Mouse (Mus musculus) layer of hippocampus, adult 8-10 months (tissue): Measurements from ENCODE around the gene S100a10. TPM values are rescaled to one million over a fixed set of nuclear protein-coding genes. Genes with fewer than 3 reads are reported as not detected.
"Not testable (repeated sequence)": the region's sequence is repeated elsewhere in the genome, so short reads cannot be mapped to it uniquely, and the experiment has no call there.

Source experiments
- DNase-seq, 2 experiments: peaks; one replicate each; pipeline ENCODE4 v3.0.0; 2022; ENCODE audit warnings: low spot score in 2 of 2
- total RNA-seq, 4 experiments: library from RNA; stranded (reverse); gene quantifications; 2 replicates each; pipeline ENCODE4 v1.2.4; 2022

The S100a10 gene
- total RNA-seq, result 10 to 100 TPM; 16.7 to 37.3 (median 28.5) TPM

DNA sequence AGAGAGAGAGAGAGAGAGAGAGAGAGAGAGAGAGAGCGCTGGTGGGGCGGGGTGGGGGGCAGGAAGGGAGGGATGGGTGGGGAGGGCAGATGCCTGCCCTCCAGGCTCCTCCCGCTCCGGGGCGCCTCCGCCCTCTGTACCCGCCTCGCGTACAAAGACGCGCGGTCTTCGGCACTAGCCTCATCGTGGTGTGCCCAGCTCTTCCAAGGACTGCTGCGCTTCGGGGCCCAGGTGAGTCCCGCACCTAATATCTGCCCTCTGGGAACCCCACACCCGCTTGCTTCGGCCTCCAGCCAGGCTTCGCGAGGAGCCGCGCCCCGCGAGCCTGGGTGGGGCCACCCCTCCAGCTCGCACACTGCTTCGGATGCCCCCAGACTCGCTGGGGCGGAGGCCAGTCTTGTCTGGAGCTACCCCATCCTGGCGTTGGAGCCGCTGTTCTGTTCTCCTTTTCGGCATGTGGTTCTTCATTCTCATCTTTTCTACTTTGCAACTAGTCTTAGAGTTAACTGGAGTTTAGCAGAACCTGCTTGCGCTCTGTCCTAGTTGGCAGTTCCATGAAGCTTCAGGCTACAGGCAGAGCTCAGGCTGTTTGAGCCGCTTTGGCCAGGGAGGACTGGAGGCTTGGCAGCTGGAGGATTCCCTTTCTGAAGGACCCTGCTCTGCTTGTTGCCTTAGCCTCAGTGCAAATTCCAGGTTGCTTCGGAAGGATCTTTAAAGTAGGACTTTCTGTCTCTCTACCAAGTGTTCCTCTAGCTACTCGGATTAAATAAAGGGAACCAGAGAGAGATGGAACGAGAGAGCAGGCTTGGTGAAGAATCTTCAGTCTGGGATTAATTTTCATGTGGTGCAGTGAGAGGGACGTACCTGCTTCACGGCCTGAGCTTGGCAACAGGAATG lies at the start of gene S100a10:
Gene S100a10 (plus strand): TSS at position 100 of the 897 bp plus-strand sequence.
- DNase-seq, result no peak

DNA sequence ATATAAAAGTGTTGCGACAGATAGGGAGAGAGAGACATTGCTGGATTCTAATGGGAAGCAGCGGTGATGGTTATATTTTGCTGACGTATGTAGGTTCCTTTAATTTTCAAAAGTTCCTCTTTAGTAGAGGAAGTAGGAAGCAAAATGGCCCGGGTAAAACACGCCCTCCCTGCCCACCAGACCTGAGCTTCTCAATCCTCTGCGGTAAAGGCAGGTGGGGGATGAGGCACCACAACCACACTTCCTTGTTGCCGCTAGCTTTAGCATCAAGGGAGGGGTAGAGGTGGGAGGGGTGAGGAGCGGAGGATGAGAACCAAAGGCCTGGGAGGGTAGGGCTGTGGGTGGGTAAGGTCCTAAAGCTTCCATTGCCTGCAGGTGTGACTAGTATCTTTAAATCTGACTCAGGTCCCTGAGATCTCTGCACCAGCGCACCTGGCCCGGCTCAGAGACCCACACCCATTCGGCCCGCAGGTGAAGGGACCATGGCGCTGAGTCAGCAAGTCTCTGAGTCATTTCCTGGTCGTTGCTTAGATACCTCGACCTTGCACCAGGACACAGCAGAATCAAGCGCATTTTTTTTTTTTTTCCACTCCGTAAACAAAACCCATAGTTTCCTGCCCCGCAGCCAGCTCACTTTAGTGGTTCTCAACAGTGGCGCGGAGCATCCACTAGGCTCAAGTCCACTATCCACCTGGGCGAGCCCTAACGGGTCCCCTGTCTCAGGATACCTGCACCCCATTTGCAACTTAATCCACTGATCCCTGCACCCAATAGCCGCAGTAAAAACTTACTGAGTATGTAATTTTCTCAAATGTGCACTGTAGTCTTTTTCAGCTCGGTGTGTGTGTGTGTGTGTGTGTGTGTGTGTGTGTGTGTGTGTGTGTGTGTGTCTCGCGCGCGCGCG lies 48.7 kb upstream of the S100a10 start:
- no peak for DNase-seq

DNA sequence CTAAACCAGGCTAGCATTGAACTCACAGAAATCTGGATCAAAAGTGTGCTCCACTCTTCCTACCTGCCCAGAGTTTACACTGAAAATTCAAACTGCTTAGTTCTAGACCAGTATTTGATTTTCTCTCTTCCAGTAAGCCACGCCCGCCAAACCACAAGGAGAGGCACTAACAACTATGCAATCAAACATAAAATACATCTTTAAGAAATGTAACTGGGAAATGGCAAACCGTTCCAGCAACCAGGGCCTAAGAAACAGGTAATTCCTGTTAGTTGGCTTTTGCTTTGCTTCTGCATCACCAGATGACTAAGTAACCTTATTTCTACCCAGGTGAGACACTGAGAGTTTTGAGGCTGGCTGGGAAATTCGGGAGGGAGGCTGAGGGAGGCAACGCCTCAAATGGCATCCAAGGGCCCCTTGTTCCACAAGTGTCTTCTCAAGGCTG lies 48.0 kb upstream of the S100a10 start:
- DNase-seq, result no peak

DNA sequence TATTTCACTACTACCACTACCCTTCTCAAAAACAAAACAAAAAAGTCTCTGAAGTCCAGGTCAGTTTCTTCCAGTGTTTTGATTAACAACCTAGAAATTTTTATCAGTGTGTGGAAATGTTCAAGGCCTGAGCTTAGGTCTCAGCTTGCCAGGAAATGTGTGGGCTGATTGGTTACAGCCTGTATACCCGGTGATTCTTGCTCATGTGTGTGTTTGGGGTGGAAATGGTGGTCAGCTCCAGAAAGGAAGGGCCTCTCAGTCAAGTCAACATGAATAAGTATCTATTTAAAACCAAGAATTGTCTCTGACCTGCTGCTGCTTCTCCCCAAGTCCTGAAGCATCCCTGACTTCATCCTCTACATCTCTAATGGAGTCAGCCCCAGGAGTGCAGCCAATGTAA lies 45.6 kb upstream of the S100a10 start:
- no peak for DNase-seq

DNA sequence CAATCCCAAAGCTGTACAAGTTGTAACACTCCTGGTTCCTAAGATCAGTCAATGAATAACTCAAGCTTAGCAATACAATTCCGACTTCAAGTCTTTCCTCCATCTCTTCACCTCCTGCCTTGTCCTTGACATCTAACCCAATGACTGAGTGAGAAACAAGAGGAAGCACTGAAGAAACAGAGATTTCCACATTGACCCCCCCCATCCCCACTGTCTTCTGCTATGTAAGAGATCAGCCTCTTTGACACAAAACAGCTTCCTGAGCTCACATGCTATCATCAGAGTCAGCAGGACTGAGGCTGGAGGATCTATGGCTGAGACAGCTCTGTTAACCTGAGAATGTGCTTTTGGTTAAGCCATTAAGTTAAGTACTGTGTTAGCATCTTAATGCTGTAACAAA lies 43.8 kb upstream of the S100a10 start:
- no peak for DNase-seq

DNA sequence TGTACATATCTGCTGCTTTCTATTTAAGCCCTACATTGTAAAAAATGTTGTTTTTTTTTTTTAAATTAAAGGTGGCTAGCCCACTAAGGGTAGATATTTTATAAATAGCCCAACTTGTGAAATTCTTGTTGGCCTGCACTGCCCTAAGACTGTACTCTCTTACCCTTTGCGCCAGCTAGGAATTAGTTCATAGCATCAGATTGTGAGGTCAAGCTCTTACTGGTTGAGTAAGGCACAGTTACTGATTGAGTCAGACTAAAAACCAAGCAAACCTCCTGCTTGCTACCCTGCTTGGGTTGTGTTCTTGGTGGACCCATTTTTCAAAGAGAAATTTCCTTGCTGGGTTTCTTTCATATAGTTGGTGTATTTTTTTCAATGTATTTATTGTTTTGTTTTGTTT lies 43.1 kb upstream of the S100a10 start:
- DNase-seq, result no peak

DNA sequence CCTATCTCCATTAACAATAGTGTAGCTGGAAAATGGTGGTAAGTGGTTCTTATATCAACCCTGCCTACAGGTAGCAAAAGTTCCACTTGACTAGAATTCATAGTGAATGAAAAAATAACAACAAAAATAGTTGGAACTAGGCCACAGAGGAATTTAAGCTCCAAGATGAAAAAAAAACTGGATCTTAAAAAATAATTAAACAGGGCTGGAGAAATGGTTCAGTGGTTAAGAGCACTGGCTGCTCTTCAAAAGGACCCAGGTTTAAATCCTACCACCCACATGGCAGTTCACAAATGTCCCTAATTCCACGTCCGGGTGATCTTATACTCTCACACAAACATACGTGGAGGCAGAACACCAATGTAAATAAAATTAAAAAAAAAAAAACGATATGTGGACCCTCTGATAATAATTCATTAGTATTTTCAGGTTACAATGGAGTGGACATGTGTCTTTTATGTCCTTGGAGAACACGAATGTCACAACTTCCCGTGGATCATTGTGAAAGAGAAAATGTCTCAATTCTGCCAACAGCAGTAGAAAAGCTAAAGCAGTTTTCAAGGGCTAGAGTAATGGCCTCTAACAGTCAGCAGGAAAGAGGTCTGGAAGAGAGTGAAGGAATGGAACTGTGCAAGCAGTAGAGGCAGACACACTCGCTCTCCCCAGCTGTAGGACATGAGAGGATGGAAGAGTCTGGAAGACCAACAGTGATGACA lies 42.3 kb upstream of the S100a10 start:
- no peak for DNase-seq

DNA sequence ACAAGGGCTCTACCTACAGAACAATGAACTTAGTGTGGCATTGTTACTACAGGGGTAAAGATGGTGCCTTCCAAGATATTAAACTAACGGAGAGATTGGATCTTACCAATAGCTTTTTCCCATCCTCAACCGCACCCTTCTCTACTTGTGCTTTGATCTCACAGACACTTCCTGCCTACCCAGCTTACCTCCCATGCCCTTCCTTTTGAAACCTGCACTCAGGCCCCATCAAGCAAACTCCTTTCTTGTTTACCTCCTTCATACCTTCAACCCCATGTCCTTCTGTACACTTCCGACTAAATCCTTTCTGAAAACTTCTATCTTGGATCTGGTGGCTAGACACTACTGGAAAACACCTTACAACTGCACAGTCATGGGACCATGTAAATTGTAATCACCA lies 40.3 kb upstream of the S100a10 start:
- DNase-seq, result no peak

DNA sequence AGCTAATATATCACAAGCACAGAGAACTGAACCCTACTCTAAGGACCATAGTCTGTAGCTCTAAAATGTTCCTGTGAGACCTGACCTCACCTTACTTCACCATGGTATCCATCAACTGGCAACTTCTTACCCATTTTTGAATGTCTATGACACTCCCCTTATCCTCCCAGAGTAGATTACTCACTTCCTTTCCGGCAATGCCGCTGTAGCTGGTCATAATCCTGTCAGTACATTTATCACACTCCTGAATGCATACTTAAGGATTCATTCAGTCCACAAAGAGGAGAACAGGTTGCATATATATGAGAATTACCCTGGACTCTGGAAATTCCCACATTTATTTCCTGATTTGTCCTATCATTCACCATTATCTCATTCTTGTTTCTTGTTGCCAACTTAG lies 37.5 kb upstream of the S100a10 start:
- no peak for DNase-seq

DNA sequence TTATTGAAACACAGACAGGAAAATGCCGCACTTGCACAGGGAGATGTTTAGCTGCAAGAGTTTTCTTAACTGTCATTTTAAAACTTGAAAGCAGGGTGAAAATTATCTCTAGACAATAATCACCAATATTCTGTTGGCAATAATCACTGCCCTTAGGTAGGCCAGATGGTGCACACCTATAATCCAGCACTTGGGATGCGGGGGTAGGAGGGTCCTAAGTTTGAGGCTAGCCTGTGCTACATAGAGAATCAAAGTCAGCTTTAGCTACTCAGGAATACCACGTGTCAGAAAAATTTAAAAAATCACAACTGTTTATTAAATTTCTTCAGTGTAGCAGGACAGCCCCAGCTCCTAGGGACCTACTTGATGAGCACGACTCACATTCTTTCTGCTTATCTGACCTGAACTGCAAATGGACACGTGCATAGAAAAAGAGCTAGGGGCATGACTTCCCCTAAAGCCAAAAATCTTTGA lies 35.0 kb upstream of the S100a10 start:
- DNase-seq, result no peak

DNA sequence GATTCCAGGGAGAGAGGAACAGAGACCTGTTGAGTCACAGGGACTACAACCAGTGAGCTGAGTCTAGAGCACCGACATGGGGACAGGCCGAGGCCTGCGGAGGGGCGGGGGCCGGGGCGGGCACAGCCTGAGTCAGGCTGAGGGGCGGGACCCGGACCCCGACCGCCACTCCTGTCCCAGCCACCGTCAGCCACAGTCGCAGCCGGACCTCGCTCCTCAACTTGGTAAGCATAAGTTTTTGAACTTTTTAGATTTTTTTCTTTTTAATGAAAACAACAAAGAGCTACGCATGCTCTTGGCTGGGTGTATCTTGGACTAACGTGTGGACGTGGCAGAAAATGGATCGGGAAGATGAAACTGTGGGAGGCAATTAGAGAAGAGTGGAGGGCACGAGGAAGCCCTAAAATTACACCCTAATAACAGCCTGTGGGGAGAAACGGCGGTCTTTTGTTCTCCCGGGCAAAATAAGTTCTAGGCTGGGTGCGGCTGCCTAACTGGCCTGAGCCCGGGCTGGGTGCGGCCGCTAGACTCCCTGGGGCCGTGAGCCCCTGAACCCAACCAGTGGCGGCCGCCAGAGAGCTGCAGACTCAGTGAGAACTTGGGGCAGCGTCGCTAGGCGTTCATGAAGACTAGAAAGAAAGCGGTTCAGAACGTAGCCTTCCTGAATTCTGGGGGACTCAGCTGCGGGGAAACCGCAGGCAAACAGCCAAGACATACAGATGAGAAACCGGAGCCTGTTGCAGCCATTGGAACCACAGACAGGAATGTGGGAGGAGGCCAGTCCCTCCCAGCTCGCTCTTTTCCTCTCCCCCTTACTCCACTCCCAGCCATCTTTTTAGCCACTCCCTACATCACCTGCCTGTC lies 34.3 kb upstream of the S100a10 start, which contains the start of gene S100a11:
Gene S100a11 (plus strand): TSS at position 159 of the 864 bp plus-strand sequence.
- peak in 1 of 2 experiments; percentile 9 for DNase-seq

DNA sequence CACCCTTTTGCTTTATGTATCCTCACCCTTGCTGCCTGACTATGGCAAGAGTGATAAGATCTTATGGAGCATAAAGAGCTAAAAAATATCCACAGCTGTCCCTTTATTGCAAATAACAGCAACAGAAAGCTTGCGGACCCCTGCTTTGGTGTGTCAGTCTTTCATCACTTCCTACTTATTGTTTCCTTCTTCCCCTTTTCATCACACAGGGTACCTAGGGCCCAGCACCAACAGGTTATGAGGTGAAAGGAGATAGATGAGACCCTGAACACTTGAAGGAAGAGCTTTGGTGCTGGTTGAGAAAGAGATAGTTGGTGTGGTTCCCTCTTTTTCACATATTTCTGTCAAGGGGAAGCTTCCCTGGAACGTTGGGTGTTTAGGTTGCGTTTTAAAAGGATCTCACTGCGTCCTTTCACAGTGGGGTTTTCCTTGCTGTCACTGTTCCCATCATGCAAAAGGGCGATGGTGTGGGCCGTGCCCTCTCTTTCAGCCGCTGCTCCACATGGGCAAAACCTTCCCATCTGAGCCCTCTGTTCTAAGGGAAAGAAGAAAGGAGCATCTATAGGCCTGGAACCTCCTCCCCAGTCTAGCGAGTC lies 33.3 kb upstream of the S100a10 start:
- DNase-seq, result no peak

DNA sequence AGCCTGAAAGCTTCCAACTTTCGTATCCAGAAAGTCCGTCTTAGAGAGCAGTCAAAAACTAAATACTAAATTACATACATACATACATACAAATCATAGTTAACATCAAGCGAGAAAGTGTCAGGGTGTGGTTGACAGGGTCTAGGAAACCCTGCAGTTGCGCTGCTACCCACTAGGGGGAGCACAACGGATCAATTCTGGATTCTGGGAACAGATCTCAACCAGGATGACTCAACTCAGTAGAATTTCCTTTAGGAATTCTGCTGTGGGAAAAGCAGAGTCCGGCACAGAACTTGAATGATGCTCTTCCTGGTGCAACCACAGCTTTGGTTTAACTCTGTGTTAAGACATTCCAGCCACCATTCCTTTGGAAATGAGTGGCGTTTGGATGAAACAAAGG lies 32.3 kb upstream of the S100a10 start:
- peak; percentile 10 to 61 for DNase-seq

DNA sequence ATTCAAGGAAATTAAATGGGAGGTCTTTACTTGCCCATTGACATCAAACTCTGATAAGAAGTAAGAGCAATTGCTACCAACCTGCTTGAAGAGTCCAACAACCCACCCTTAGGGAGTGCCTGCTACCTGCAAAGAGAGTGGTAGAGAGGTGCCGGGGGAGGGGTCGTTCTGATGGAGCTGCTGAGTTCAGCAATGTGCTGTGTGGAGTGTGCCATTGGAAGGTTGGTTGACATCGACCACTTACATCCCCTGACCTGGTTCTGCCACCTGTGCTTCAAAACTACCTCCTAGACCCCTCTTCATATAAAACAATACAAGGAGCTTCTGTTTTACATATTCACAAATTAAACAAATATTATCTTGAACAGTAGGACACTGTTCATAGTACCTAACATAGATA lies 27.6 kb upstream of the S100a10 start:
- DNase-seq, result no peak

DNA sequence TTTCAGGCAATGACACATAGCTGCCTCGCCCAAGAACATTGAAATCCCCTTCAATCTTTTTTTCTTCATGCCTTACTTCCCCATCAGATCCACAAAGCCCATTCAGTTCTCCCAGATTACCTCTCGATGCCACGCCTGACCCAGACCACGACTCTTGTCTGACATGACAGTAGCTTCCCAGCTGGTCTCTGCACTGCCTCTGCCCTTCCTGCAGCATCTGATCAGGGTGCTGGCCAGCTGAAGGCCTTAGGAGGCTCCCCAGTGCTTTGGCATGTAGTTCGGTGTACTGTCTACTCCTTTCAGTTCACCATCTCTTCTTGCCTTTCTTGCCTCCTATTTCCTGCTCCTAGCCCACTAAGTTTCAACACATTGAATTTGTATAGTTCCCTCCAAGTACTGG lies 26.1 kb upstream of the S100a10 start:
- no peak for DNase-seq

DNA sequence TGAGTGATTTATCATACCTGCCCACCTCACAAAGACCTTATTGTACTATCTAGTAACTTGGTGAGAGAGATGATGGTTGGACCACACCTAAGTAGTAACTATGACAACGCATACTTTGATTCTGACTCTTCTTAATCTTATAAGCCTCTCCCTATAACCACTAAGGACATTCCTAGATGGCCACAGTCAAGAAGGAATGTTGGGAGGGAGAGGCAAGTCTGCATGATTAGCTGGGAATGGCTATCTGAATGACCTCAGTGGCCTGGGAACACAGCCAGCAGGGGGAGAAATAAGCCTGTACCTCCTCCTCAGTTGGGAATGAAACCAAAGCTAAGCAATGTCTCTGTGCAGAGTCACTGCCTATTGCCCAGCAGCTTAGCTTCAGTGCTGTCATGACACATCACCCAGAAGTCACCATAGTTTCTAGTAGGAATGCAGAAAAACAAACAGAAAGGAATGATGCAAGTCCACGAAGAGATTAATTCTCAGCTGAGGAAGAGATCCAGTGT lies 17.8 kb upstream of the S100a10 start:
- DNase-seq, result no peak

DNA sequence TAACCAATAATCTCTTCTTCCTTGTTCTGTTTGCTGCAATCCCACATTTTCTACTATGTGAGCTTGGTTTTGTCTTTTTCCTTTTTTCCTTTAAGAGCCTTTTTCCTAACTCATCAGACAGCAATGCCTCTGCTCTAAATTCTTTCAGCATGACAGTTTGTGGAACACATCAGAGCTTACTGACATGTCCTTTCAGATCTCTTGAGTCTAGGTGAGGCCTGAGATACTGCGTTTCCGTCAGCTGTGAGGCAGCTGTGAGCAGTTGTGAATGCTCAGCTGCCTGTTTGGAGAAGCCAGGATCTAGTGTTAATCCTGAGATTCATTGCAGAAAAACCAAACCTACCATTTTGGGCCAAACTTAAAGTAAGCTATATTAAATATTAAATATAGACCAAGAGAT lies 16.4 kb upstream of the S100a10 start:
- no peak for DNase-seq

DNA sequence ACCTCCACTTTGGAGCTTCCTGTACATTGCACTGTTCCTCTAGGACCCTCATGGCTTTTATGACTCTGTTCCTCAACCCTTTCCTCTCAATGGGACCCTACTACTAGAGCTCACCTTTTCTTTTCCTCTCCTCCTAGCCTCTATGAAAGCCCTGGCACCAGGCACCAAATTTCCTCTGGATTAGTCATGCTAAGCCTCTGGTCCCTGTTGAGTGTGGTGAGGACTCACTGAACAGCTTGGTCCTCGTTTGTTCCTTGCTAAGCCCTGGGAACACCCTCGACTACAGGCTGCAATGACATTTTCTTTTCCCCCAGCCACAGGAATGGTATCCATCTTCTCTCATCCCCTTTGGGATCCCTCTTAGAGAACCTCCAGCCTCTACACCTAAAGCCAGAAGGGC lies 13.4 kb upstream of the S100a10 start:
- no peak for DNase-seq

DNA sequence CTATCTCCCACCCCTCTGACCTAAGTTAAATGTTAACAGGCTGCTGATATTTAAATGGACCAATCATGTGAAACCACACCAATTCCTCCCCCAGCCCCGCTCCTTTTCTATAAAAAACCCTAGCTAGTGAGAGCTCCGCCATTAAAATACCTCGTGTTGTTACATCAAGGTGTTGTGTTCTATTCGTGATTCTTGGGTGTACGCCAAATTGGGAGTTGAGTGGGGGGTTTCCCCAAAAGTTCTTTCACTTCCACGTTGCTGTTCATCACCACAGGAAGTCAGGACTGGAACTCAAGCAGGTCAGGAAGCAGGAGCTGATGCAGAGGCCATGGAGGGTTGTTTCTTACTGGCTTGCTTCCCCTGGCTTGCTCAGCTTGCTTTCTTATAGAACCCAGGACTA lies 10.7 kb upstream of the S100a10 start:
- not testable (repeated sequence) for DNase-seq
